Mouse (Mus musculus): ENCODE measurements at regions not wholly inside any gene's neighbourhood (a gene's known extent, or its start where the extent isn't known, plus 50 kb on each side); places are given as distances from the start of the nearest gene placed in this dataset.
"Not testable (repeated sequence)": the region's sequence is repeated elsewhere in the genome, so short reads cannot be mapped to it uniquely, and the experiment has no call there.

DNA sequence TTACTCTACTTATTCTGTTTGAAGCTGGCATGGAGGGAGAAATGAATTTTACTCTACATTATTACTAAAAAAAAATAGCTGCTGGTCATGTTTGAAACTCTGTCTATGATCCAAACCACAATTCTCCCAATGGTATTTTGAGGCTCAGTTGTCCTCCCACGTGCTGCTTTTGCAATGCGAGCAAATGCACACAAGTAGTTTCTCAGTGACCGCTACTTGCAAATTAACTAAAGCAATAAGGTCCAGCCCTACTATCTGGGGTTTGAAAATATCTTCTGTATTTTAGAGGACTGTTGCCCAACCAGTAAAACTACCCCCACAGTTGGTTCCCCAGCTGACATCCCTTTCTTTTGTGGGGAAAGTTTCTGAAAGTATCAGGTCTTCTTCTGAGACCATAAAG is 276.0 kb downstream of the Cetn3 start:
- DNase-seq = no peak

DNA sequence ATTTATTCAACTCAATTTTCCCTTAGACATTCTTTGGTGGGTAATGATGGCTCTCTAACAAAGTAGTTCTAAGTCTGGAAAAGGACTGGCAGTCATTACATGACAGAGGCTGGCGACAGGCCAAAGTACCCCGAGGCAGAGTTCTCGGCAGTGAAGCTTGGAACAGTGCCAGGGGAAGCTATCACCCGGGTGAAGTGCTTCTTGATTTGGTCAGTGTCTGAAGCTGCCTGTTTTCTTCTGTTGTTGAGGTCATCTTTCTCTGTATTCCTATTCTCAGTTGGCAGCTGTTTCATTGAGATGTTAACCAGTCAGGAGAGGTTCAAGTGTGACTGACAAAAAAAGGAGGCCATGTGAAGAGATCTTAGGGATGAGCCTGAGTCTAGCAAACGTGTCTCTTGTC is 276.6 kb downstream of the Cetn3 start:
- peak in 1 of 2 experiments; percentile 2 for DNase-seq

DNA sequence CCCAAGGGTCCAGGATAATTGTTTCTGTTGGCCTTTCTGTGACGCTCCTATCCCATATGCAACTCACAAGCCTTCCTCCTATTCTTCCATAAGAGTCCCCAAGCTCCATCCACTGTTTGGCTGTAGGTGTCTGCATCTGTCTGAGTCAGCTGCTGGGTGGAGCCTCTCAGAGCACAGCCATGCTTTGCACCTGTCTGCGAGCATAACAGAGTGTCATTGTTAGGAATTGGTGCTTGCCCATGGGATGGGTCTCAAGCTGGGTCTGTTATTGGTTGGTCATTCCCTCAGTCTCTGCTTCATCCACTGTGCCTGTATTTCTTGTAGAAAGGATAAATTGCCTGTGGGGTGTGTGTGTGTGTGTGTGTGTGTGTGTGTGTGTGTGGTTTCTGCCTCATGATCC is 281.0 kb downstream of the Cetn3 start:
- not testable (repeated sequence) for DNase-seq

DNA sequence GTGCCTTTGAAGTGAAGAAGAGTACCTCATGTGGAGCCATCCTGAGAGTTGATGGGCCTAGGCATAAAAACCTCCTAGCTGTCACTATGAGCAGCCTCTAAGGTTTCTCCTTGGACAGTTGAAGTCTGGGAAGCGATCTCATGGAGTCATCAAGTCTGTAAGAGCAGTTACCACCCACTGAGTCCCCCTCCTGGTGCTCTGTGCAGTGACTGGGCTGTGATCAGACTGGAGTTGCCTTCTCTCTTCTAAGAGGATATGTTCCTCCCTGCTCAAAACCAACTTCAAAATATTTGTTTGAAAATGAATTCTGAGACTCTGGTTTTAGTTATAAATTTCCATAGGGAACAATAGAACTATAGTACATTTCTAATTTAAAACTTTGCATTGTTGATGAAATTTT is 283.3 kb downstream of the Cetn3 start:
- no peak for DNase-seq

DNA sequence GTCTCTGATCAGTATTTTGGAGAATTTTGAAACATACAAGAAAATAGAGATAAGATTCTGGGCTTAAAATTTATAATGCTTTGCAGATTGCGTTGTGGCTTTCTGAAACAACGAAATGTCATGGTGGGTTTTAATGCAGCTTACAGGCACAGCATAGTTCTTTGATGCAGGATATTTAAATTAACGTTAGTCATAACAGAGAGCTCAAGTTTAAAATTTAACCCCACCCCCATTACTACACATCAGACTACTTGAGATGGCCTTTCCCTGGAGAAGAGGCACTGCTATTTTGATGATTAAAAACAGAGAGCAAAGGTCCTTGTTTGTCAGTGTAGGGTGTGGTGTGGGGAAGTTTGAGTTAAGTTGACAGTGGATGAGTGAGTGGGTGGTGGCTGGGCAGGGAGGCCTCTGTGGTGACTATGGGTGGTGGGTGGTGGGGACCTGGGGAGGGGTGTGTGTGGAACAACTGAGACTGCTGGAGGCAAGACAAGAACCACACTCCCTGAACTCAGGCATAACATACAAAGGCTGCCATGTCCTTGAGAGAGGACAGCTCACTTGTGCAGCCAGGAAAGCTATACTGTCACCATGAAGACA is 283.9 kb downstream of the Cetn3 start:
- no peak for DNase-seq

DNA sequence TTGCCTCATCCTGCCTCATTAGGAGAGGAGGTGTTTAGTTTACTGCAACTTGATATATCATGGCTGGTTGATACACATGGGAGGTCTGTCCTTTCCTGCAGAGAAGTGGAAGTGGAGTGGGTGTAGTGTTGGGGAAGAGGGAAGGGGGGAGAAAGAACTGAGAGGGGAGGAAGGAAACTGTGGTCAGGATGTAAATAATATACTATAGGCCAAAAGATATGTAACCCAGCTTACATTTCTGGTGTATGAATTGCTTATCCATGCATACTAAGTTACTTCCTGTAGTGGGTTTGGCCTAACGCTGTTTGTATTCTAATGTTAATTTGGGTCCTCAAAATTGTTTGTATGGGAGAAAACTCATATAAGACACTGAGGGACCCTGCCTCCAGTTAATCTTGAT is 289.6 kb downstream of the Cetn3 start:
- no peak for DNase-seq

DNA sequence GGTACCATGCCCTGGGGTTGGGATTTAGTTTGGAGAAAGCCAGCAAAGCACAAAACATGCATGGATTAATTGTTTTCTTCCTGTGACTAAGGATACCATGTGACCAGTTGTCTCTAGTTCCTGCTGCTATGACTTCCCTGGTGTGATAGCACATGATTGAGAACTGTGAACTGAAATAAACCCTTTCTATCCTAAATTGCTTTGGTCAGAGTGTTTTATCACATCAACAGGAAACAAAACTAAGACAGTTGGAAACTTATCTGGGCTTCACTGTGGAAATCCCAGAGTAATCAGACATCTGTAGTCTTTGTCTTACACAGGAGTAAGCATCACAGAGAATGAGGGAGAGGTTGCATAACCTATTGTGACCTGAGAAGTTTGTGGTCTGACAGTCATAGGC is 290.5 kb downstream of the Cetn3 start:
- DNase-seq = no peak

DNA sequence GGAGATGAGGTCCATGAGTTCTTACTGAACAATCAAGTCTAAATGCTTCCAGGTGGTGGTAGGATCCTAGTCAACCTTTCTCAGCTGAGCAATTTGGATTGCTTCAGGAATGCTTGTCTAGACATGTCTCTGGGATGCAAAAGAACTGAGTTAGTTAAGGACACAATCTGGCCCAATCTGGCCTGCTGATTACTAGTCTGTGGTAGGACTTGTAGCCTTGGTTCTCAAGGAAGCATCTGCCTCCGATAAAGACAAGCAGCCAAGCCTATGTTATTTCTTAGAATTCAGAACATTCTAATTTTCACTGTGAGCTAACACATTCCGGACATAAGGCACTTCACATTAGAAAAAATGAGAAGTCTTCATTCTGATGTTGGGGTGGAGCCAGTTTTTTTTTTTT is 298.5 kb downstream of the Cetn3 start:
- no peak for DNase-seq

DNA sequence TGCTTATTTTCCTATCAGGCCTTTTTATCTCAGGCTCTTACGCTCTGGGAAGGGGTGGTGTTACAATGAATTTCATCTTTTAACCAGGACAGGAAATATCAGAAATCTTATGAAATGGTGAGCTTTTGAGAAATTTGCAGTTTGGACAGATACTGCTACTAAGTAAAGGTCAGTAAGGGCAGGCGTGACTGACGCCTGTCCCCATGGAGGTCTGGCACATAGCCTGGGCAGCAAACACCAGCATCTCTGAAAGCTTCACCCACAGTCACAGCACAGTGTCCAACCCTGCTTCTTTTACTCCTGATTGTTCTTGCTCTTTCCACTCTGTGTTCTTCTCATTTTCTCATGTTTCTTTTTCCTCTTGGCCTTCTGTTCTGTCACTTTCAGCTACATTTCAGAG is 304.8 kb downstream of the Cetn3 start:
- DNase-seq = no peak

DNA sequence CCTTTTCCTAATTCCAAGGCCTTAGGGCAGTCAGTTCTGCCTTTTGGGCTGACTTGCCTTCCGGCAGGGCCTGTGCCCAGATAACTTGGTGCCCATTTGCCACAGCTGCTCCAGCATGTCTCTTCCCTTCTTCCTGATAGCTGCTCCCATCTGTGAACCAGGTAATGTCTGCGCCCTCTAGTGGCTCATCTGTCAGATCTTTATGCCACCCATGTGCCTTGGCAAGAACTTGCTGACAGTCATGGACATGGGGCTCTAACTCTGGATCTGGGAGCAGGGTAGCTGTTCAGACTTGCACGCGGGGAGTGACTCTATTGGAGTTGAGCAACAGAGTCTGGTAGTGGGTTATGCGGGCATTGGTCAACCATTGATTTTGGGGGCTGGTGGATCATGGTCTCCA is 309.3 kb downstream of the Cetn3 start:
- DNase-seq = peak; percentile 5 to 20

DNA sequence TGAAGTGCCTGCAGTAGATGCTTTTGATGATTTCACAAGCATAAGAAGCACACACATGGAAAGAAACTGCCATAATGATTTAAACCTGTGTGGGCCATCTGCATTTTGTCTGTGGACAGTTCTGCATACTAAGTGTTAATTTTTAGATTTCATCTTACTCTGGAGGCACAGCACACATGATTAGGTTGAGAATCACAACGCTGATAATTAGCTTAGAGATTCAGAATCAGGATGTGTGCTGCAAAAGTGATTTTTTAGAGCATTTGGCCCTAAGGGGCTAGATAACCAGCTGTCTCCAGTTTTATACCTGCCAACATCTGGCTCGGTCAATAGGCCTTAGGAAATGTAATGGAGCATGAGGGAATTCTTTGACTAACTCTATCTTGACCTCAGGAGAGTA is 323.2 kb downstream of the Cetn3 start:
- no peak for DNase-seq

DNA sequence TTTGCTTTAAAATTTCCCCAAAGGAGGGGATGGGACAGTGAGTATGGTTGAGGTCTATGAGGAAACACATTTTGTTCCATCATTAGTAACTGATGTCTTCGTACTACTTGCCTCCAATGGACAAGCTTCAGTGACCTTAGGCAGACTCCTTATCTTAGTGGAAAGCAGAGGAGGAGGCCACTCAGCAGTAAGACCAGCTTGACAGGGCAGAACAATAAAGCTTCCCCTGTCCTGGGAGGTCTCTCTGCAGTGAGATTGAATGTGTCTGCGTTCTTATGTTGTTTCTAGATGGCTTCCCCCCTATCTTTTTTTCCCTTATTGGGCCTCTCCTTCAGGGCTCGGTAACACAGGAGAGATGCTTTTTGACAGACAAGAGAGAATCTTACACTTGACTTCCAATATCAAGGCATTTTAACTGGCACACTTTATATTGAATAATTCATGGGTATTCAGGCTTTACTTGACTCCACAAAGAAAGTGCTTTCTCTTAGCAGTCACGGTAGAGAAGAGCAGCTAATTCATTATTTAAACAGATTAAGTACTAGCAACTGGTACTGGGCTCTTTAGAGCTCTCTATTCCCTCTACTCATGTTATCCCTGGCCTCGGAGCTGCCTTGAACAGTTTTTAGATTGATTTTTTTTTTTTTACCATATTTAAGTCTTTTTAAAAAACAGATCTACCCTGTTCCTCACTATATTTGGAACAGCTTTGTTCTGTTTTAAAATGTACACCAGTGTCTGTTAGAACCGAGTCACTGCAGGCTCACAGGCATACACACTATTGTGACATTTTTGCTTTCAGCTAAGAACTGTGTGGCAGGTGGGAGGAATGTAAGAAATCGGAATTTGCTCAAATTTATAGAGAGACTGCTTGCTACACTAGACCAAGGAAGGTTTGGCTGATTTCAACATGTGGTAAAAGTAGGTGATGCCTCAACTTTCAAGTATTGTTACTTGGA is 347.2 kb downstream of the Cetn3 start:
- no peak for DNase-seq
